Mouse (Mus musculus) olfactory bulb, adult 2 months (tissue): ENCODE measurements at regions not wholly inside any gene's neighbourhood (a gene's known extent, or its start where the extent isn't known, plus 50 kb on each side); places are given as distances from the start of the nearest gene placed in this dataset.

Source experiments
- CTCF ChIP-seq: fragments of 200-500 bp; IDR thresholded peaks from 2 replicates; pipeline ENCODE4 v1.5.1; 2012; ENCODE audit warnings: low read depth, mild to moderate bottlenecking, low read length, moderate library complexity; ENCODE audit not compliant: insufficient read depth
- POLR2A ChIP-seq: fragments of 200-500 bp; IDR thresholded peaks from 2 replicates; pipeline ENCODE4 v1.6.1; 2012; ENCODE audit warnings: mild to moderate bottlenecking, low read depth, low read length, moderate library complexity; ENCODE audit not compliant: insufficient read depth

DNA sequence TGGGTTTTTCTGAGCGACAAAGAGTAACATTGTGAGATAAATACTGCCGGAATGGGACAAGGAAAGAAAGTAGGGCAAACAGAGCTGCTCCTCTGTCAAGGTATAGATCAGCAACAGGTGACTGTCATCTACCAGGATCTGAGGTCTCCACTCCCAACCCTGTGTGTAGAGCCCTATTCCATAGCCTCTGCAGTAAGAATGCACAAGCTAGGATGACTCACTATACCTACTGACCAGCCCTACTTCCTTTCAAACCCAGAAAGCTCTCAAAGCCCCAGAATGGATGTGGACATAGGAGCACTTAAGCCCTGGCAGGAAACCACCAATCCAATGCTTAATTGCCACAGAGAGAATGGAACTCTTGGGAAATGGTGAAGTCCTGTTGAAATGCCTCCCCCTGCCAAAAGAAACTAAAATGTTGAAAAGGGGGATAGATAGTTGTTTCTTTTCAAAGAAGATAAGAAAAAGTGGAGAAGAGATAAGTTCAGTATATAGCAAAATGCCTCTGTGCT lies 231.8 kb upstream of the Fam49a start:
- TF ChIP-seq POLR2A (no peak), CTCF (no peak)
